Mouse (Mus musculus) hindbrain, postnatal 0 days (tissue): ENCODE data around the gene Prkcz. TPM values are rescaled to one million over a fixed set of nuclear protein-coding genes. Genes with fewer than 3 reads are reported as not detected.

Source experiments
- ATAC-seq: fragments of 200-750 bp; cut with Nextera tagmentation; 2 replicates; pipeline ENCODE4 v1.8.0; 2017; ENCODE audit warnings: mild to moderate bottlenecking, moderate TSS enrichment, moderate library complexity
- DNase-seq: peaks from one replicate; pipeline ENCODE4 v3.0.0-alpha.2; 2015; ENCODE audit warnings: low spot score
- H3K27ac ChIP-seq: fragments of 300-500 bp; sonication (generic); 2 replicates; pipeline ENCODE4 v1.5.1; 2014; ENCODE audit warnings: mild to moderate bottlenecking
- H3K27me3 ChIP-seq: fragments of 300-500 bp; sonication (generic); 2 replicates; pipeline ENCODE4 v1.6.1; 2014; ENCODE audit warnings: low read length, mixed read lengths; ENCODE audit not compliant: insufficient read depth
- H3K36me3 ChIP-seq: fragments of 300-500 bp; sonication (generic); 2 replicates; pipeline ENCODE4 v1.6.1; 2014; ENCODE audit warnings: low read length, mixed read lengths; ENCODE audit not compliant: insufficient read depth
- H3K4me1 ChIP-seq: fragments of 300-500 bp; sonication (generic); 2 replicates; pipeline ENCODE4 v1.6.1; 2014; ENCODE audit warnings: antibody characterized with exemption, low read length, mixed read lengths; ENCODE audit not compliant: insufficient read depth
- H3K4me2 ChIP-seq: fragments of 300-500 bp; sonication (generic); 2 replicates; pipeline ENCODE4 v1.6.1; 2014; ENCODE audit warnings: low read depth, mild to moderate bottlenecking, low read length, moderate library complexity, mixed read lengths
- H3K4me3 ChIP-seq: fragments of 300-500 bp; sonication (generic); 2 replicates; pipeline ENCODE4 v1.5.1; 2014; ENCODE audit warnings: low read length
- H3K9ac ChIP-seq: fragments of 300-500 bp; sonication (generic); replicated peaks from 2 replicates; pipeline ENCODE4 v1.6.1; 2014; ENCODE audit warnings: mild to moderate bottlenecking, low read length, moderate library complexity, mixed read lengths
- H3K9me3 ChIP-seq: fragments of 300-500 bp; sonication (generic); 2 replicates; pipeline ENCODE4 v1.6.1; 2016; ENCODE audit warnings: low read length, mixed read lengths
- CTCF ChIP-seq: IDR thresholded peaks from 2 replicates; pipeline ENCODE4 v1.5.1; 2016; ENCODE audit warnings: antibody characterized with exemption, control low read depth, low read depth
- WGBS: fragments of 180-500 bp; shearing (Covaris S2); extraction: QIAGEN DNeasy Blood & Tissue Kit; methylation state at CpG from one replicate; pipeline ENCODE4 v1.1.7; 2014; 5-methylcytosine and 5-hydroxymethylcytosine counted together
- polyA plus RNA-seq: library from polyadenylated mRNA; unstranded; fragments of >200 nt; fragmentation: Nextera tagmentation; extraction: Ambion mirVana; gene quantifications from 2 replicates; pipeline ENCODE4 v1.2.1, GENCODE M21; 2015
- total RNA-seq: library from RNA; depleted of rRNA; stranded (reverse); fragments of >200 nt; gene quantifications from 2 replicates; pipeline ENCODE4 v1.2.3, GENCODE M21; 2014

Gene Prkcz
- total and polyA plus RNA-seq, 2 experiments from 2014 or later, result 84.2 to 85.1 TPM

DNA sequence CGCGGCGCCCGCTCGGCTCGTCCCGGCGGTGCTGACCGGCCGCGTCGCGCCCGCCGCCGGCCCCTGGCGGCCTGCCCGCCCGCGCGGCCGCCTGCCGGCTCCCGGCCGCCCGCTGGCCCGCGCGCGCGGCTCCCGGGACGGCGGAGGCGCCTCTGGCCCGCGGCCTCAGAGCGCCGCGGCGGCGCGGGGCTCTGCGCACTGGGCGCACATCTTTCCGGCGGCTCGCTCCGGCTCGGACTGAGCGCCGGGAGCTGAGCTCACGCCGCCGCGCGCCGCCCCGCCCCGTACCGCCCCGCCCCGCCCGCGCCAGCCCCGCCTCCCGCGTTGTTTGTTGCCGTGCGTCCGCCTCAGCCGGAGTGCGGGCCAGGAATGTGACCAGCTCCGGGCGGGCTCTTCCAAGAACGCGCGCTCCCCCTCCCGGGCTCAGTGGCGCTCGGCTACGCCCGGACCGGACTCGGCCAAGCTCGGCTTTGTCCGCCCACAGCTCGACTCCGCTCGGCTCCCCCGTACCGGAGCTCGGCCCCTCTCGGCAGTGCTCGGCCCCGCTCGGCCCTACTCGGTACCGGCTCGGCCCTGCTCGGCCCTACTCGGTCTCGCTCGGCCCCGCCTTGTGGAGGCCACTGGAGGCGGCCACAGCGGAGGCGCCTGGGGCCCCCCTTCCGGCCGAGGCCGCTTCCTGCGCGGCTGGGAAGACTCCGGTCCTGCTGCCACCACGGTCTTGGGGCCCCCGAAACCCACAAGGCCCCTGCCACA is 138.1 kb downstream of the Prkcz start:
- TF ChIP-seq CTCF, result 0 out of 2 replicates have a peak, but pooled peaks have one; percentile 5
- peaks cover 23% of the 10 kb centered on the region for H3K4me1 ChIP-seq
- no peaks in the 10 kb centered on the region for H3K9me3 ChIP-seq
- H3K27ac ChIP-seq, result peak overlapping the region; percentile 91
- ATAC-seq (peak; percentile 100), DNase-seq (peak; percentile 99)
- peak overlapping the region; percentile 83 for H3K4me3 ChIP-seq
- no peaks in the 10 kb centered on the region for H3K27me3 ChIP-seq
- H3K4me2 ChIP-seq, result peak overlapping the region; percentile 100
- H3K36me3 ChIP-seq, result no peaks in the 10 kb centered on the region
- H3K9ac ChIP-seq, result peak overlapping the region; percentile 93
- WGBS, result 2% methylated on average over 62 of the region's 116 CpGs

DNA sequence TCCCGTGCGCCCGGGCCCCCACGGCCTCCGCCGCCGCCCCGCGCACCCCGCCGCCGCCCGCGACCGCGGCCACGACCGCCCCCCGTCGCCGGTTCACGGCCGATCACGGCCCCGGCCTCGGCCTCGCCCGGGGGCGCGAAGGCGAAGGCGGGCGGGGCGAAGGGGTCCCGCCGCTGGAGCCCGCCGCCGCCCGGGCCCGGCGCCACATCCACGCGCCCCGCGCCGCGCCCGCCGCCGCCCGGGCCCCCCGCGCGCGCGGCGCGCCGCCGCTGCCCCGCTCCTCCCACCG is 138.7 kb downstream of the Prkcz start, which contains the start of gene Ski:
Ski (minus strand) TSS at position 41 of the 289 bp plus-strand sequence.
- no peaks in the 10 kb centered on the region for H3K9me3 ChIP-seq
- WGBS, result 1% methylated on average over 25 of the region's 63 CpGs
- H3K4me1 ChIP-seq, result peaks cover 28% of the 10 kb centered on the region
- peak within 1 kb of the TSS; percentile 100 for H3K4me2 ChIP-seq
- peak within 1 kb of the TSS; percentile 83 for H3K4me3 ChIP-seq
- H3K27me3 ChIP-seq, result no peaks in the 10 kb centered on the region
- TF ChIP-seq CTCF, result no peak
- peak within 1 kb of the TSS; percentile 93 for H3K9ac ChIP-seq
- no peaks in the 10 kb centered on the region for H3K36me3 ChIP-seq
- H3K27ac ChIP-seq, result peak within 1 kb of the TSS; percentile 91
- ATAC-seq (no peak), DNase-seq (no peak)

DNA sequence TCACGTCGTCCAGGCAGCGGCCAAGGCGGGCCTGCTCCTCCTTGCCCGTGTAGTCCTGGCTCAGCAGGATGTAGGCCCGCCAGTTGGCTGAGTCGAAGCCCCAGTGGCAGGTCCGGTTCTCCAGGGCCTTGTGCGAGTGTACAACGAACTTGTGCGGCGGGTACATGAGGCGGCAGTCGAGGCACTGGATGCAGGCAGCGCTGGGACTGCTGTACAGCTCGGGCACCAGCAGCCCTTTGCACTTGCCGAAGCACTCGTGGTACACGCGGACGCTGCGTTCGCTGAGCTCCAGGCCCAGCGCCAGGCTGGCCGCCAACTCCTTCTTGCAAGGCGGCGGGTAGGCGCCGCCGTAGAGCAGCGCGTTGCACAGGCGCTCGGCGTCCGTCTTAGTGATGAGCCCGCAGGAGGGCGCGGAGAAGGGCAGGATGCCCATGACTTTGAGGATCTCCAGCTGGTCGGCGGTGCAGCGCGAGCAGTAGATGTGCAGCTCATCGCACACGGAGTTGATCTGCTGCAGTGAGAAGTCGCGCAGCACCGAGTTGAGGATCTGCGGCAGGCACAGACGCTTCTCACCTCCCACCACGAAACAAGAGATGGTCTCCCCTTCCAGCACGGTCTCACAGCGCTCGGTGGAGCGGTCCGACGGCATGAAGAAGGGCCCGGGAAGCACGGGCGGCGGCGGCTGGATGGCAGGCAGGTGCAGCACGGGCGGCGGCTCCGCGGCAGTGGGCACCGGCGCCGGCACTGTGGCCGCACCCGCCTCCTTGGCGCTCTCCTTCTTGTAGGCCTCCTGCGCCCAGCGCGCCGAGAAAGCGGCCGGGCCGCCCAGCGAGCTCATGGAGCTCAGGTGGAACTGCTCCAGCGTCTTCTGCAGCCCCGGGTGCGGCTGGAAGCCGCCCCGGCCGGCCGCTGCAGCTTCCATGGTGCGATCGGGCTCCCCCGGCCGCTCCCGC is 139.3 kb downstream of the Prkcz start:
- DNase-seq (peak; percentile 89), ATAC-seq (no peak)
- H3K4me3 ChIP-seq, result peak overlapping the region; percentile 83
- H3K9ac ChIP-seq, result peak overlapping the region; percentile 93
- no peaks in the 10 kb centered on the region for H3K36me3 ChIP-seq
- WGBS, result 3% methylated on average over 86 of the region's 93 CpGs
- no peaks in the 10 kb centered on the region for H3K9me3 ChIP-seq
- H3K4me1 ChIP-seq, result peaks cover 29% of the 10 kb centered on the region
- H3K4me2 ChIP-seq, result peak overlapping the region; percentile 100
- H3K27ac ChIP-seq, result peak overlapping the region; percentile 91
- no peaks in the 10 kb centered on the region for H3K27me3 ChIP-seq
- no peak; the same call in none of the 2 replicates for TF ChIP-seq CTCF

DNA sequence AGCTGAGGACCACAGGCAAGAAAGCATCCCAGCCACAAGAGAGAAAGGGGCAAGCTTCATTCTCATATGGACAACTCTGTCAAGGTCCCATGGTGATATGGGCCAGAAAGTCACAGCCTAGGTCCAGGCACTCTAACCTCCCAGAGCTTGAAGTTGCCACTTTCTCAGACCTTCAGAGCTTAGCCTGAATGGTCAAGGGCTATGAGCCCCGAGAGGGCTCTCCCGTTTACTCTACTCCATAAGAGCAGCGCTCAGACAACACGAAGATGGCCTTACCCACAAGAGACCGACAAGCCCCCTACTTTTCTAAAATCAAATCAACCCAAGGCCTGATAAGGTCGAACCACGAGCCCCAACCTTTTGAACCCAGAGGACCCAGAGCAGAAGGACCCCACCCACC is 140.1 kb downstream of the Prkcz start:
- WGBS, result 2% methylated on average over 7 of the region's 7 CpGs
- ATAC-seq (no peak), DNase-seq (no peak)
- TF ChIP-seq CTCF, result no peak
- Histone ChIP-seq H3K4me2 (peak overlapping the region; percentile 100), H3K36me3 (no peaks in the 10 kb centered on the region), H3K9ac (peak overlapping the region; percentile 93), H3K27ac (peak overlapping the region; percentile 91), H3K4me3 (peak overlapping the region; percentile 83), H3K9me3 (no peaks in the 10 kb centered on the region), H3K27me3 (no peaks in the 10 kb centered on the region), H3K4me1 (peaks cover 35% of the 10 kb centered on the region)

DNA sequence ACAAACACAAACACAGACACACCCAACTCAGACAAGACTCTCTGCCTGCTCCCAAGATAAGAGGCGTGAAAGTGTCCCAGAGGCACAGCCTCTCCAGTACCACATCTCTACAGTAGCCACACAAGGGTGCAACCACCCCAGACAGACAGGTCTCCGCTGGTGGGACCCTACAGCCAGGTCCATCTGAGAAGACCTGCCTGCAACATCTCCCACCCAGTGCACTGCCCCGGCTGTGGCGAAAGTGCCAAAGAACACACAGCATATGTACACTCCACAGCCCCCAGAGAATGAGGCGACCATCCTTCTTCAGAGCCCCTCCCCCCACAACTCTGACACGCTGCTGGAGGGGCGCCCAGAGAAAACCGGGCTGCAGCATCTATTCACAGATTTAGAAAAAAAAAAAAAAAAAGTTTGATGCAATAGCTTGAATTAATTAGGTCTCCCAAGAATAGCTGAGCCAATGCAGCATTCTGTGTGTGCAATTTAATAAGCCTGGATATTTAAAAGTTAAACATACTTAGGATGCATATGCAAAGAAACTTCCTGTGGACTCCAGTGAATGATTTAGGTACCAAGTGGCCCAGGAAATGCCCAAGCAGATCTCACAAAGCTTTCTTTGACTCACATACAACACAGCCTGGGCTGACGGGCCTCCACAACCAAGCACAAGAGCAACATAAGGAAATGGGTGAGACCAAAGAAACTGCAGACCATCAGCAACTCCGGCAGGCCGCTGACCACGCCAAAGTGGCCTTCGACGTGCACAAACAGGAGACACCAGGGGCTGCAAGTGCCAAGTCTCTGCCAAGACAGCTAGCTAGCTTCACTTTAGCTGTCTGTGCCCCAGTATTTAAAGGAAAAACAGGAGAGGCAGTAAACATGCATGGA is 140.7 kb downstream of the Prkcz start:
- Histone ChIP-seq H3K4me2 (peak overlapping the region; percentile 100), H3K27ac (peak overlapping the region; percentile 91), H3K4me1 (peaks cover 41% of the 10 kb centered on the region), H3K4me3 (peak overlapping the region; percentile 83), H3K9me3 (no peaks in the 10 kb centered on the region), H3K27me3 (no peaks in the 10 kb centered on the region), H3K9ac (peak overlapping the region; percentile 93), H3K36me3 (no peaks in the 10 kb centered on the region)
- TF ChIP-seq CTCF, result no peak
- DNase-seq (peak; percentile 66), ATAC-seq (no peak)
- 1% methylated on average over 14 of the region's 14 CpGs for WGBS
